Mouse (Mus musculus) heart, postnatal 0 days (tissue): ENCODE measurements around the gene Prx. TPM values are rescaled to one million over a fixed set of nuclear protein-coding genes. Genes with fewer than 3 reads are reported as not detected.

Source experiments
- ATAC-seq: fragments of 200-750 bp; cut with Nextera tagmentation; 2 replicates; pipeline ENCODE4 v1.8.0; 2017; ENCODE audit warnings: low read depth, moderate number of reproducible peaks, moderate library complexity; ENCODE audit not compliant: insufficient read depth
- DNase-seq: peaks from one replicate; pipeline ENCODE4 v3.0.0-alpha.2; 2016; ENCODE audit warnings: low spot score
- H3K27ac ChIP-seq: fragments of 300-500 bp; sonication (generic); 2 replicates; pipeline ENCODE4 v1.5.1; 2014; ENCODE audit warnings: low read depth, mild to moderate bottlenecking
- H3K27me3 ChIP-seq: fragments of 300-500 bp; sonication (generic); 2 replicates; pipeline ENCODE4 v1.6.1; 2014; ENCODE audit warnings: low read length, mixed read lengths; ENCODE audit not compliant: control insufficient read depth, insufficient read depth
- H3K36me3 ChIP-seq: fragments of 300-500 bp; sonication (generic); replicated peaks from 2 replicates; pipeline ENCODE4 v1.6.1; 2014; ENCODE audit warnings: low read length, mixed read lengths; ENCODE audit not compliant: control insufficient read depth, insufficient read depth
- H3K4me1 ChIP-seq: fragments of 300-500 bp; sonication (generic); 2 replicates; pipeline ENCODE4 v1.6.1; 2014; ENCODE audit warnings: antibody characterized with exemption; ENCODE audit not compliant: control insufficient read depth, insufficient read depth
- H3K4me2 ChIP-seq: fragments of 300-500 bp; sonication (generic); 2 replicates; pipeline ENCODE4 v1.6.1; 2014; ENCODE audit warnings: low read depth, mild to moderate bottlenecking, low read length, moderate library complexity
- H3K4me3 ChIP-seq: fragments of 300-500 bp; sonication (generic); 2 replicates; pipeline ENCODE4 v1.5.1; 2014; ENCODE audit warnings: low read depth, low read length
- H3K9ac ChIP-seq: fragments of 300-500 bp; sonication (generic); replicated peaks from 2 replicates; pipeline ENCODE4 v1.6.1; 2014; ENCODE audit warnings: low read depth, low read length, mixed read lengths
- H3K9me3 ChIP-seq: fragments of 300-500 bp; sonication (generic); replicated peaks from 2 replicates; pipeline ENCODE4 v1.6.1; 2016; ENCODE audit warnings: low read length; ENCODE audit not compliant: control insufficient read depth
- CTCF ChIP-seq: IDR thresholded peaks from 2 replicates; pipeline ENCODE4 v1.5.1; 2016; ENCODE audit warnings: antibody characterized with exemption, control low read depth, low read depth
- EP300 ChIP-seq: IDR thresholded peaks from 2 replicates; pipeline ENCODE4 v1.6.1; 2016; ENCODE audit warnings: antibody characterized with exemption, low read depth
- WGBS: fragments of 180-500 bp; shearing (Covaris S2); extraction: QIAGEN DNeasy Blood & Tissue Kit; methylation state at CpG from one replicate; pipeline ENCODE4 v1.1.7; 2014; 5-methylcytosine and 5-hydroxymethylcytosine counted together
- polyA plus RNA-seq: library from polyadenylated mRNA; unstranded; fragments of >200 nt; fragmentation: Nextera tagmentation; extraction: Ambion mirVana; gene quantifications from 2 replicates; pipeline ENCODE4 v1.2.1, GENCODE M21; 2015
- total RNA-seq: library from RNA; depleted of rRNA; stranded (reverse); fragments of >200 nt; gene quantifications from 2 replicates; pipeline ENCODE4 v1.2.3, GENCODE M21; 2014; ENCODE audit warnings: low replicate concordance; rRNA removed

Prx gene
- total and polyA plus RNA-seq, 2 experiments from 2014 or later = 1.1 to 1.9 TPM

GRCm38 (mm10) chr7:27560978-27561377 lies 61.9 kb downstream of the Prx start:
- Histone ChIP-seq H3K4me3 (peak overlapping the region; percentile 36), H3K27me3 (no peaks in the 10 kb centered on the region), H3K36me3 (peaks cover 34% of the 10 kb centered on the region), H3K4me2 (peak overlapping the region; percentile 61), H3K9me3 (no peaks in the 10 kb centered on the region), H3K9ac (peak overlapping the region; percentile 38), H3K4me1 (peaks cover 5% of the 10 kb centered on the region), H3K27ac (peak overlapping the region; percentile 95)
- WGBS = 50% methylated on average over 1 of the region's 1 CpGs
- no peak for TF ChIP-seq CTCF
- no peak for TF ChIP-seq EP300
- ATAC-seq = no peak
- DNase-seq = no peak

Other genes starting within 250 kb of the Prx start
- gene Numbl, start 240.9 kb upstream of the Prx start, total RNA-seq = 15.9 and 23.5 TPM in 2 replicates
- 5.6 and 6.2 TPM in 2 replicates for gene Numbl, start 240.9 kb upstream of the Prx start, polyA plus RNA-seq
- 150 TPM in 2 replicates for gene Ltbp4, start 161.6 kb upstream of the Prx start, total RNA-seq
- gene Ltbp4, start 161.6 kb upstream of the Prx start, polyA plus RNA-seq = 56.9 and 61.7 TPM in 2 replicates
- 16.7 and 21.0 TPM in 2 replicates for gene Shkbp1, start 143.3 kb upstream of the Prx start, total RNA-seq
- 14.2 and 18.3 TPM in 2 replicates for gene Shkbp1, start 143.3 kb upstream of the Prx start, polyA plus RNA-seq
- 2.0 TPM in 1 of 2 replicates, not detected in the other for gene Gm20479, start 141.9 kb upstream of the Prx start, total RNA-seq
- 0.46 TPM in 1 of 2 replicates, not detected in the other for gene Gm20479, start 141.9 kb upstream of the Prx start, polyA plus RNA-seq
- 0.12 TPM in 1 of 2 replicates, not detected in the other for gene Sptbn4, start 51.6 kb upstream of the Prx start, total RNA-seq
- 0.05 and 0.07 TPM in 2 replicates for gene Sptbn4, start 51.6 kb upstream of the Prx start, polyA plus RNA-seq
- gene Blvrb, start 51.3 kb upstream of the Prx start, total RNA-seq = 36.4 and 59.7 TPM in 2 replicates
- gene Blvrb, start 51.3 kb upstream of the Prx start, polyA plus RNA-seq = 33.3 and 34.4 TPM in 2 replicates
- 4.3 and 11.4 TPM in 2 replicates for gene Sertad3, start 25.6 kb upstream of the Prx start, total RNA-seq
- 16.9 and 20.8 TPM in 2 replicates for gene Sertad3, start 25.6 kb upstream of the Prx start, polyA plus RNA-seq
- 23.4 and 70.5 TPM in 2 replicates for gene Sertad1, start 12.4 kb upstream of the Prx start, total RNA-seq
- 30.8 and 31.0 TPM in 2 replicates for gene Sertad1, start 12.4 kb upstream of the Prx start, polyA plus RNA-seq
- 0.23 and 1.1 TPM in 2 replicates for gene Hipk4, start 23.9 kb downstream of the Prx start, total RNA-seq
- 0.15 and 0.18 TPM in 2 replicates for gene Hipk4, start 23.9 kb downstream of the Prx start, polyA plus RNA-seq
- gene Pld3, start 53.9 kb downstream of the Prx start, total RNA-seq = 37.3 and 58.5 TPM in 2 replicates
- gene Pld3, start 53.9 kb downstream of the Prx start, polyA plus RNA-seq = 38.9 and 43.8 TPM in 2 replicates
- 3.8 and 21.3 TPM in 2 replicates for gene 2310022A10Rik, start 53.9 kb downstream of the Prx start, total RNA-seq
- 39.7 and 41.8 TPM in 2 replicates for gene 2310022A10Rik, start 53.9 kb downstream of the Prx start, polyA plus RNA-seq
- 129 and 138 TPM in 2 replicates for gene Akt2, start 92.2 kb downstream of the Prx start, total RNA-seq
- 74.0 and 80.5 TPM in 2 replicates for gene Akt2, start 92.2 kb downstream of the Prx start, polyA plus RNA-seq
- gene Ttc9b, start 154.6 kb downstream of the Prx start, total RNA-seq = not detected in 2 replicates
- not detected in 2 replicates for gene Ttc9b, start 154.6 kb downstream of the Prx start, polyA plus RNA-seq
- gene Map3k10, start 175.3 kb downstream of the Prx start, total RNA-seq = 18.4 and 23.2 TPM in 2 replicates
- 2.5 and 3.0 TPM in 2 replicates for gene Map3k10, start 175.3 kb downstream of the Prx start, polyA plus RNA-seq
- 1.4 and 2.5 TPM in 2 replicates for gene Zfp607b, start 190.0 kb downstream of the Prx start, total RNA-seq
- 2.1 and 2.4 TPM in 2 replicates for gene Zfp607b, start 190.0 kb downstream of the Prx start, polyA plus RNA-seq
- gene Zfp60, start 232.1 kb downstream of the Prx start, total RNA-seq = 3.8 and 4.1 TPM in 2 replicates
- gene Zfp60, start 232.1 kb downstream of the Prx start, polyA plus RNA-seq = 11.0 and 11.1 TPM in 2 replicates